Mouse (Mus musculus) MEL (cell line): ENCODE data around the gene Slc29a3. TPM values are rescaled to one million over a fixed set of nuclear protein-coding genes. Genes with fewer than 3 reads are reported as not detected.

Experiments used
- DNase-seq: peaks from one replicate; pipeline ENCODE4 v3.0.0; 2011; ENCODE audit warnings: low read depth, low spot score
- H3K27ac ChIP-seq: 2 replicates; pipeline ENCODE4 v1.5.1; 2012; ENCODE audit warnings: low read depth, mild to moderate bottlenecking, control low read depth, low read length, moderate library complexity; ENCODE audit not compliant: control insufficient read depth
- H3K27me3 ChIP-seq, 2 experiments: fragments of 150-350 bp in 1 of 2; sonication (generic) in 1 of 2; 2 replicates each; pipeline ENCODE4 v1.6.1; 2012; ENCODE audit warnings: low read length in 2 of 2, mild to moderate bottlenecking in 2 of 2, improper control_type of control experiment in 1 of 2, moderate library complexity in 1 of 2; ENCODE audit not compliant: insufficient read depth in 2 of 2, control insufficient read depth in 1 of 2
- H3K36me3 ChIP-seq, 2 experiments: 2 replicates each; pipeline ENCODE4 v1.6.1; 2012 to 2014; ENCODE audit warnings: low read length in 2 of 2, improper control_type of control experiment in 1 of 2, inconsistent platforms in 1 of 2, mild to moderate bottlenecking in 1 of 2; ENCODE audit not compliant: insufficient read depth in 2 of 2, control insufficient read depth in 1 of 2
- H3K4me1 ChIP-seq, 2 experiments: fragments of 150-350 bp in 1 of 2; sonication (generic) in 1 of 2; 2 replicates each; pipeline ENCODE4 v1.6.1; 2012; ENCODE audit warnings: low read length in 2 of 2, improper control_type of control experiment in 1 of 2, mild to moderate bottlenecking in 1 of 2; ENCODE audit not compliant: insufficient read depth in 2 of 2, control insufficient read depth in 1 of 2
- H3K4me3 ChIP-seq, 2 experiments: fragments of 150-350 bp in 1 of 2; sonication (generic) in 1 of 2; 2 replicates each; pipeline ENCODE4 v1.5.1; 2012; ENCODE audit warnings: low read depth in 2 of 2, low read length in 2 of 2, mild to moderate bottlenecking in 2 of 2, moderate library complexity in 2 of 2, control low read depth in 1 of 2, improper control_type of control experiment in 1 of 2; ENCODE audit not compliant: control insufficient read depth in 1 of 2, insufficient read depth in 1 of 2
- H3K79me2 ChIP-seq: 2 replicates; pipeline ENCODE4 v1.6.1; 2012; ENCODE audit warnings: mild to moderate bottlenecking, low read length, moderate library complexity; ENCODE audit not compliant: control insufficient read depth, poor library complexity, insufficient read depth
- H3K9ac ChIP-seq: 2 replicates; pipeline ENCODE4 v1.6.1; 2012; ENCODE audit warnings: low read depth, mild to moderate bottlenecking, control low read depth, low read length, moderate library complexity; ENCODE audit not compliant: control insufficient read depth, poor library complexity, severe bottlenecking
- H3K9me3 ChIP-seq: fragments of 150-350 bp; sonication (generic); replicated peaks from 2 replicates; pipeline ENCODE4 v1.6.1; 2012; ENCODE audit warnings: mild to moderate bottlenecking, low read length, improper control_type of control experiment, moderate library complexity; ENCODE audit not compliant: insufficient read depth
- BHLHE40 ChIP-seq: IDR thresholded peaks from 2 replicates; pipeline ENCODE4 v1.6.1; 2012; ENCODE audit warnings: low read depth, mild to moderate bottlenecking, inconsistent platforms, low read length, improper control_type of control experiment, borderline replicate concordance
- CHD1 ChIP-seq: IDR thresholded peaks from 2 replicates; pipeline ENCODE4 v1.6.1; 2012; ENCODE audit warnings: low read depth, mild to moderate bottlenecking, inconsistent platforms, low read length, improper control_type of control experiment
- CHD2 ChIP-seq: IDR thresholded peaks from 2 replicates; pipeline ENCODE4 v1.6.1; 2011; ENCODE audit warnings: low read length, improper control_type of control experiment
- CTCF ChIP-seq, 3 experiments: IDR thresholded peaks in 2 of 3; conservative IDR thresholded peaks in 1 of 3; 2 replicates each; pipeline ENCODE4 v1.5.1; 2011 to 2012; ENCODE audit warnings: low read length in 3 of 3, low read depth in 2 of 3, mild to moderate bottlenecking in 2 of 3, improper control_type of control experiment in 1 of 3, inconsistent platforms in 1 of 3, mixed read lengths in 1 of 3, moderate library complexity in 1 of 3; ENCODE audit not compliant: control insufficient read depth in 1 of 3, insufficient read depth in 1 of 3, poor library complexity in 1 of 3, severe bottlenecking in 1 of 3
- ELF1 ChIP-seq: IDR thresholded peaks from 2 replicates; pipeline ENCODE4 v1.6.1; 2014; ENCODE audit warnings: low read depth, mild to moderate bottlenecking, inconsistent platforms, low read length, improper control_type of control experiment, moderate library complexity
- GABPA ChIP-seq: IDR thresholded peaks from 2 replicates; pipeline ENCODE4 v1.6.1; 2012; ENCODE audit warnings: low read depth, mild to moderate bottlenecking, inconsistent platforms, low read length, improper control_type of control experiment, moderate library complexity
- HCFC1 ChIP-seq: IDR thresholded peaks from 2 replicates; pipeline ENCODE4 v1.6.1; 2012; ENCODE audit warnings: low read depth, mild to moderate bottlenecking, inconsistent platforms, low read length, improper control_type of control experiment, moderate library complexity
- MAZ ChIP-seq: IDR thresholded peaks from 2 replicates; pipeline ENCODE4 v1.6.1; 2012; ENCODE audit warnings: low read depth, mild to moderate bottlenecking, inconsistent platforms, low read length, improper control_type of control experiment
- MEF2A ChIP-seq: IDR thresholded peaks from 2 replicates; pipeline ENCODE4 v1.6.1; 2014; ENCODE audit warnings: low read depth, mild to moderate bottlenecking, inconsistent platforms, low read length, improper control_type of control experiment; ENCODE audit not compliant: poor library complexity, insufficient replicate concordance, severe bottlenecking; ENCODE audit errors: extremely low read depth
- MYC ChIP-seq: IDR thresholded peaks from 2 replicates; pipeline ENCODE4 v1.6.1; 2011; ENCODE audit warnings: low read depth, mild to moderate bottlenecking, low read length, improper control_type of control experiment, moderate library complexity
- POLR2A ChIP-seq, 2 experiments: IDR thresholded peaks; 2 replicates each; pipeline ENCODE4 v1.6.1; 2011 to 2012; ENCODE audit warnings: low read length in 2 of 2, mild to moderate bottlenecking in 2 of 2, control low read depth in 1 of 2, improper control_type of control experiment in 1 of 2, low read depth in 1 of 2, moderate library complexity in 1 of 2; ENCODE audit not compliant: control insufficient read depth in 1 of 2, insufficient read depth in 1 of 2, poor library complexity in 1 of 2
- POLR2AphosphoS2 ChIP-seq: IDR thresholded peaks from 2 replicates; pipeline ENCODE4 v1.6.1; 2011; ENCODE audit warnings: low read length, improper control_type of control experiment
- POLR2AphosphoS5 ChIP-seq: IDR thresholded peaks from 2 replicates; pipeline ENCODE4 v1.6.1; 2012; ENCODE audit warnings: low read depth, borderline replicate concordance, mild to moderate bottlenecking, inconsistent platforms, low read length, moderate library complexity, mixed read lengths
- RAD21 ChIP-seq: IDR thresholded peaks from 2 replicates; pipeline ENCODE4 v1.6.1; 2011; ENCODE audit warnings: mild to moderate bottlenecking, low read depth, low read length, improper control_type of control experiment
- SIN3A ChIP-seq: IDR thresholded peaks from 2 replicates; pipeline ENCODE4 v1.6.1; 2012; ENCODE audit warnings: low read length, improper control_type of control experiment, inconsistent platforms
- SMC3 ChIP-seq: IDR thresholded peaks from 2 replicates; pipeline ENCODE4 v1.6.1; 2011; ENCODE audit warnings: low read depth, low read length, improper control_type of control experiment
- TBP ChIP-seq: IDR thresholded peaks from 2 replicates; pipeline ENCODE4 v1.8.0; 2011; ENCODE audit warnings: low read depth, low read length, improper control_type of control experiment
- USF2 ChIP-seq, 2 experiments: IDR thresholded peaks; 2 replicates each; pipeline ENCODE4 v1.6.1; 2011 to 2012; ENCODE audit warnings: improper control_type of control experiment in 2 of 2, low read length in 2 of 2, borderline replicate concordance in 1 of 2, inconsistent platforms in 1 of 2, low read depth in 1 of 2, mild to moderate bottlenecking in 1 of 2; ENCODE audit not compliant: insufficient read depth in 1 of 2
- ZC3H11A ChIP-seq: IDR thresholded peaks from 2 replicates; pipeline ENCODE4 v1.6.1; 2012; ENCODE audit warnings: low read depth, mild to moderate bottlenecking, inconsistent platforms, low read length, improper control_type of control experiment
- ZNF384 ChIP-seq: IDR thresholded peaks from 2 replicates; pipeline ENCODE4 v1.6.1; 2012; ENCODE audit warnings: low read depth, mild to moderate bottlenecking, inconsistent platforms, low read length, improper control_type of control experiment
- polyA plus RNA-seq, 2 experiments: library from polyadenylated mRNA; stranded (reverse) in 1 of 2; unstranded in 1 of 2; fragments of >175 nt in 1 of 2; fragments of >200 nt in 1 of 2; gene quantifications; 2 replicates each; pipeline versions ENCODE4 v1.2.1 to v1.2.4; 2012; ENCODE audit warnings: low replicate concordance in 2 of 2, low read depth in 1 of 2; ENCODE audit not compliant: insufficient read length in 2 of 2, insufficient read depth in 1 of 2, missing spikeins in 1 of 2
- total RNA-seq: library from RNA; depleted of rRNA; stranded (reverse); fragments of 300-350 nt; gene quantifications from 2 replicates; pipeline ENCODE4 v1.2.3, GENCODE M21; 2012

The Slc29a3 gene
- total and polyA plus RNA-seq, 3 experiments: 2.4 to 46.0 (median 7.7) TPM

- Histone ChIP-seq H3K9me3 (no peaks in the 10 kb centered on the region), H3K27ac (no peak overlapping the region), H3K4me1 (no peaks in the 10 kb centered on the region), H3K27me3 (no peaks in the 10 kb centered on the region), H3K9ac (no peak overlapping the region), H3K36me3 (no peaks in the 10 kb centered on the region)
- TF ChIP-seq RAD21 (peak; percentile 68), TBP (0 out of 2 replicates have a peak, but pooled peaks have one; percentile 37), ELF1 (peak; percentile 75), CTCF (IDR thresholded peaks at IDR 0.05 in 2 of 3, conservative IDR thresholded peaks at IDR 0.05 in 1 of 3; ENCODE audit: control insufficient read depth in 1 of 3, insufficient read depth in 1 of 3, low read depth in 2 of 3, low read length in 3 of 3, poor library complexity in 1 of 3, severe bottlenecking in 1 of 3) (peak; percentile 78 to 95 (median 85)), HCFC1 (0 out of 2 replicates have a peak, but pooled peaks have one; percentile 17), ZC3H11A (peak; percentile 33), BHLHE40 (peak; percentile 38; the same call in 1 of the 2 replicates), SIN3A (peak; percentile 49; the same call in 1 of the 2 replicates), MYC (no peak), SMC3 (peak; percentile 78), POLR2A (IDR thresholded peaks at IDR 0.05; ENCODE audit: control insufficient read depth in 1 of 2, insufficient read depth in 1 of 2, low read depth in 1 of 2, low read length in 2 of 2, poor library complexity in 1 of 2) (no peak), USF2 (IDR thresholded peaks at IDR 0.05; ENCODE audit: borderline replicate concordance in 1 of 2, insufficient read depth in 1 of 2, low read depth in 1 of 2, low read length in 2 of 2) (no peak)
- TF ChIP-seq, all 39 proteins: peak for 9
- no peak overlapping the region for H3K4me3 ChIP-seq
- DNase-seq: peak; percentile 91
- no peaks in the 10 kb centered on the region for H3K79me2 ChIP-seq
Measured at GRCm38 (mm10) chr10:60760377-60760776, 7.8 kb upstream of the Slc29a3 start.

GRCm38 (mm10) chr10:60756992-60757391, 4.4 kb upstream of the Slc29a3 start:
- H3K4me3 ChIP-seq: no peak overlapping the region
- TF ChIP-seq CTCF (IDR thresholded peaks at IDR 0.05 in 2 of 3, conservative IDR thresholded peaks at IDR 0.05 in 1 of 3; ENCODE audit: control insufficient read depth in 1 of 3, insufficient read depth in 1 of 3, low read depth in 2 of 3, low read length in 3 of 3, poor library complexity in 1 of 3, severe bottlenecking in 1 of 3) (peak; percentile 65 to 88 (median 69)), ZC3H11A (peak; percentile 68), POLR2AphosphoS2 (no peak), CHD2 (no peak), SMC3 (peak; percentile 78), USF2 (IDR thresholded peaks at IDR 0.05; ENCODE audit: borderline replicate concordance in 1 of 2, insufficient read depth in 1 of 2, low read depth in 1 of 2, low read length in 2 of 2) (no peak), MEF2A (no peak), GABPA (no peak), RAD21 (peak; percentile 84), SIN3A (no peak), CHD1 (no peak), ZNF384 (peak; percentile 79), POLR2A (IDR thresholded peaks at IDR 0.05; ENCODE audit: control insufficient read depth in 1 of 2, insufficient read depth in 1 of 2, low read depth in 1 of 2, low read length in 2 of 2, poor library complexity in 1 of 2) (no peak), POLR2AphosphoS5 (no peak), TBP (no peak), MAZ (no peak)
- TF ChIP-seq, all 39 proteins: peak for 5
- H3K4me1 ChIP-seq: peaks cover 0 to 6% of the 10 kb centered on the region in 2 experiments; a peak in 1 of 4 replicates
- H3K27me3 ChIP-seq: no peaks in the 10 kb centered on the region
- H3K36me3 ChIP-seq: peaks cover 0 to 2% of the 10 kb centered on the region in 2 experiments; a peak in 1 of 4 replicates
- H3K79me2 ChIP-seq: peaks cover 3% of the 10 kb centered on the region; the same call in 1 of the 2 replicates
- peak; percentile 62 for DNase-seq
- H3K9me3 ChIP-seq: no peaks in the 10 kb centered on the region
- H3K9ac ChIP-seq: no peak overlapping the region
- H3K27ac ChIP-seq: no peak overlapping the region
